ENCODE assay signal across 21 mouse cellular contexts in genomic region chr5:111975686-111976085, GRCm38 (mm10).
A peak's percentile ranks its signal among the peaks of the same experiment; 100 is the strongest.
DNase-seq lines count a peak whose midpoint lies in the region; ATAC-seq and TF ChIP-seq lines count a peak whose summit lies in the region.
"Had no signal": no experiment of that assay in that cellular context is flagged by ENCODE, and none has a peak within 500 bp of the region (broad histone marks: within the 10 kb centered on the region; RNA-seq: fewer than 3 reads in every experiment).

No protein-coding gene starts in this region.

- H3K27ac ChIP-seq in forebrain, embryonic 14.5 days (ENCODE audit: low read depth, low read length): no peak overlapping the region
- H3K27ac ChIP-seq in forebrain, embryonic 11.5 days (ENCODE audit: low read depth, low read length): no peak overlapping the region
- H3K27ac ChIP-seq in neural tube, embryonic 12.5 days: 0 out of 2 replicates have a peak overlapping the region, but pooled peaks have one; percentile 32
- H3K27ac ChIP-seq in hindbrain, embryonic 15.5 days (replicated peaks): 0 out of 2 replicates have a peak overlapping the region, but pooled peaks have one; percentile 48
- H3K27ac ChIP-seq in gastrocnemius, adult 2 months: no peak overlapping the region
- H3K27ac ChIP-seq: heart, embryonic 10.5 days; intestine, embryonic 15.5 days; layer of hippocampus, adult 2 months; macrophage had no signal

- H3K27me3 ChIP-seq in forebrain, embryonic 14.5 days (replicated peaks; ENCODE audit: control insufficient read depth, insufficient read depth, low read length): no peaks in the 10 kb centered on the region
- H3K27me3 ChIP-seq in forebrain, embryonic 11.5 days (ENCODE audit: control insufficient read depth, insufficient read depth, low read length): no peaks in the 10 kb centered on the region
- no peaks in the 10 kb centered on the region for H3K27me3 ChIP-seq in neural tube, embryonic 12.5 days (replicated peaks)
- no peaks in the 10 kb centered on the region for H3K27me3 ChIP-seq in hindbrain, embryonic 15.5 days
- H3K27me3 ChIP-seq: intestine, embryonic 15.5 days had no signal

- H3K4me2 ChIP-seq in forebrain, embryonic 14.5 days (ENCODE audit: low read length): no peak overlapping the region
- no peak overlapping the region for H3K4me2 ChIP-seq in forebrain, embryonic 11.5 days (ENCODE audit: low read depth, low read length, severe bottlenecking)
- no peak overlapping the region for H3K4me2 ChIP-seq in neural tube, embryonic 12.5 days (replicated peaks)
- no peak overlapping the region for H3K4me2 ChIP-seq in hindbrain, embryonic 15.5 days
- H3K4me2 ChIP-seq: intestine, embryonic 15.5 days had no signal

- H3K36me3 ChIP-seq in forebrain, embryonic 14.5 days (ENCODE audit: control insufficient read depth, insufficient read depth, low read length): no peaks in the 10 kb centered on the region
- H3K36me3 ChIP-seq in forebrain, embryonic 11.5 days (ENCODE audit: control insufficient read depth, insufficient read depth, low read length): no peaks in the 10 kb centered on the region
- no peaks in the 10 kb centered on the region for H3K36me3 ChIP-seq in neural tube, embryonic 12.5 days
- no peaks in the 10 kb centered on the region for H3K36me3 ChIP-seq in hindbrain, embryonic 15.5 days
- H3K36me3 ChIP-seq: heart, embryonic 10.5 days; intestine, embryonic 15.5 days had no signal

- 24% methylated on average over 7 of the region's 7 CpGs for WGBS in forebrain, embryonic 14.5 days
- WGBS in forebrain, embryonic 11.5 days: 29% methylated on average over 7 of the region's 7 CpGs
- WGBS in neural tube, embryonic 12.5 days: 7% methylated on average over 7 of the region's 7 CpGs
- WGBS in hindbrain, embryonic 15.5 days: 29% methylated on average over 7 of the region's 7 CpGs

- peaks cover 4% of the 10 kb centered on the region; the same call in 1 of the 2 replicates for H3K9me3 ChIP-seq in forebrain, embryonic 14.5 days (replicated peaks; ENCODE audit: control insufficient read depth, low read length)
- H3K9me3 ChIP-seq in forebrain, embryonic 11.5 days (ENCODE audit: control insufficient read depth, low read length): peaks cover 6% of the 10 kb centered on the region; the same call in 1 of the 2 replicates
- peaks cover 10% of the 10 kb centered on the region for H3K9me3 ChIP-seq in neural tube, embryonic 12.5 days
- no peaks in the 10 kb centered on the region for H3K9me3 ChIP-seq in hindbrain, embryonic 15.5 days
- H3K9me3 ChIP-seq: heart, embryonic 10.5 days; intestine, embryonic 15.5 days had no signal

- no peak for ATAC-seq in forebrain, embryonic 14.5 days
- ATAC-seq in forebrain, embryonic 11.5 days (replicated peaks; ENCODE audit: low FRiP score): no peak
- 0 out of 2 replicates have a peak, but pooled peaks have one; percentile 21 for ATAC-seq in neural tube, embryonic 12.5 days (ENCODE audit: low FRiP score, low read depth)
- no peak for ATAC-seq in hindbrain, embryonic 15.5 days (ENCODE audit: low FRiP score, low read depth)
- ATAC-seq: intestine, embryonic 15.5 days; midbrain, embryonic 16.5 days had no signal

- DNase-seq in forebrain, embryonic 14.5 days (ENCODE audit: low spot score): peak; percentile 46
- no peak for DNase-seq in forebrain, embryonic 11.5 days (ENCODE audit: low spot score)
- DNase-seq in neural tube, embryonic 10.5 days (ENCODE audit: extremely low spot score, low spot score): no peak
- peak; percentile 11 for DNase-seq in telencephalon, adult 2 months (ENCODE audit: low read depth, low spot score)
- DNase-seq in gastrocnemius, adult 2 months: no peak
- DNase-seq: adrenal gland, adult 2 months; cerebellum, adult 8-10 months; cerebellum, postnatal 36 days; heart, postnatal 4 days; kidney, adult 9 months; kidney, postnatal 14 days; right cerebral cortex, adult 18-20 months; thymus, adult 2 months; thymus, postnatal 4 days had no signal

- no peak for TF ChIP-seq CTCF in gastrocnemius, adult 2 months (IDR thresholded peaks at IDR 0.05)

- H3K4me1 ChIP-seq in forebrain, embryonic 14.5 days (ENCODE audit: control insufficient read depth, insufficient read depth, low read length): no peaks in the 10 kb centered on the region
- 0 out of 2 replicates have a peak, but pooled peaks cover 3% of the 10 kb centered on the region for H3K4me1 ChIP-seq in forebrain, embryonic 11.5 days (replicated peaks; ENCODE audit: control insufficient read depth, insufficient read depth, low read length)
- H3K4me1 ChIP-seq in neural tube, embryonic 12.5 days: 0 out of 2 replicates have a peak, but pooled peaks cover 4% of the 10 kb centered on the region
- peaks cover 4% of the 10 kb centered on the region; the same call in 1 of the 2 replicates for H3K4me1 ChIP-seq in hindbrain, embryonic 15.5 days (replicated peaks)
- H3K4me1 ChIP-seq: heart, embryonic 10.5 days; intestine, embryonic 15.5 days had no signal

- H3K4me3 ChIP-seq in forebrain, embryonic 14.5 days (ENCODE audit: low read depth, low read length): no peak overlapping the region
- H3K4me3 ChIP-seq in forebrain, embryonic 11.5 days (ENCODE audit: low read depth, low read length): no peak overlapping the region
- no peak overlapping the region for H3K4me3 ChIP-seq in neural tube, embryonic 12.5 days
- no peak overlapping the region for H3K4me3 ChIP-seq in hindbrain, embryonic 15.5 days
- no peak overlapping the region for H3K4me3 ChIP-seq in gastrocnemius, adult 2 months
- H3K4me3 ChIP-seq: heart, embryonic 10.5 days; intestine, embryonic 15.5 days; layer of hippocampus, adult 2 months had no signal

- H3K9ac ChIP-seq in forebrain, embryonic 14.5 days (ENCODE audit: low read length): no peak overlapping the region
- H3K9ac ChIP-seq in forebrain, embryonic 11.5 days (ENCODE audit: low read length): no peak overlapping the region
- H3K9ac ChIP-seq in neural tube, embryonic 12.5 days: no peak overlapping the region
- no peak overlapping the region for H3K9ac ChIP-seq in hindbrain, embryonic 15.5 days
- H3K9ac ChIP-seq: intestine, embryonic 15.5 days had no signal

- intact Hi-C loops in gastrocnemius, adult 2 months (cut with DNase I): no loop called here

Comparison
In these comparisons a context has a peak if more than half of its experiments do, and no peak if none do; other contexts are left out.
1. DNase-seq: peak in forebrain, embryonic 14.5 days (single experiment) and telencephalon, adult 2 months (single experiment); none in forebrain, embryonic 11.5 days (single experiment), neural tube, embryonic 10.5 days (single experiment) and gastrocnemius, adult 2 months (single experiment).
2. H3K27ac ChIP-seq: peak in neural tube, embryonic 12.5 days (single experiment) and hindbrain, embryonic 15.5 days (single experiment); none in forebrain, embryonic 14.5 days (single experiment), forebrain, embryonic 11.5 days (single experiment) and gastrocnemius, adult 2 months (single experiment).